Mouse (Mus musculus): ENCODE measurements around the gene AW146154.

DNA sequence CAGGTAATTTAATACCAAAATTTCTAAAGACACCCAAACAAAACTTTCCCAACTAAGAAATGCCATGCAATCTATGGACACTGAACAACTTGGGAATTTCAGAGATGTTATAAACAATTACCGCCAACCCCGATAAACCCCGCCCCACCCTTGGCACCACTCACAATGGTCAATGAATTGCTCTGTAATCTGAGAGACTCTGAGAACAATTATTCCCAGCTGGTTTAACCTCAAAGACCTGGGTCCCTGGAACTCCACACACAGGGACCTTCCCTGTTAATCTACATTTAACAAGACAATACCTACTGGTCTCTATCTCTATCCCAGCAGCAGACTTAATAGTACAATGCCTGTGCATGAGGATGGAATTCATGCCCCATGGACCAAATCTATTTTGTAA lies 13.0 kb upstream of the AW146154 start:
- TF ChIP-seq CTCF (conservative IDR thresholded peaks at IDR 0.05; ENCODE audit: insufficient read depth, insufficient read length, low read depth, low read length) (no peak), POLR2A (IDR thresholded peaks at IDR 0.05; ENCODE audit: low read depth, low read length) (no peak)
